Mouse (Mus musculus) midbrain, embryonic 14.5 days (tissue): Measurements from ENCODE around the gene Gpr33. TPM values are rescaled to one million over a fixed set of nuclear protein-coding genes. Genes with fewer than 3 reads are reported as not detected.

Experiments
- ATAC-seq: fragments of 200-750 bp; cut with Nextera tagmentation; 2 replicates; pipeline ENCODE4 v1.8.0; 2017; ENCODE audit warnings: moderate number of reproducible peaks, moderate library complexity; ENCODE audit not compliant: low FRiP score, low TSS enrichment
- DNase-seq: peaks from one replicate; pipeline ENCODE4 v3.0.0-alpha.2; 2015
- H3K27ac ChIP-seq: fragments of 300-500 bp; sonication (generic); replicated peaks from 2 replicates; pipeline ENCODE4 v1.5.1; 2014; ENCODE audit warnings: mild to moderate bottlenecking, low read depth, low read length, moderate library complexity
- H3K27me3 ChIP-seq: fragments of 300-500 bp; sonication (generic); 2 replicates; pipeline ENCODE4 v1.6.1; 2014; ENCODE audit warnings: low read length, control low read depth, mixed read lengths; ENCODE audit not compliant: control insufficient read depth, insufficient read depth
- H3K36me3 ChIP-seq: fragments of 300-500 bp; sonication (generic); 2 replicates; pipeline ENCODE4 v1.6.1; 2014; ENCODE audit warnings: low read length, control low read depth; ENCODE audit not compliant: control insufficient read depth, insufficient read depth
- H3K4me1 ChIP-seq: fragments of 300-500 bp; sonication (generic); 2 replicates; pipeline ENCODE4 v1.6.1; 2014; ENCODE audit warnings: mild to moderate bottlenecking, antibody characterized with exemption, low read length, control low read depth; ENCODE audit not compliant: control insufficient read depth, insufficient read depth
- H3K4me2 ChIP-seq: fragments of 300-500 bp; sonication (generic); 2 replicates; pipeline ENCODE4 v1.6.1; 2014; ENCODE audit warnings: mild to moderate bottlenecking, low read length, moderate library complexity
- H3K4me3 ChIP-seq: fragments of 300-500 bp; sonication (generic); replicated peaks from 2 replicates; pipeline ENCODE4 v1.5.1; 2014; ENCODE audit warnings: low read depth, low read length
- H3K9ac ChIP-seq: fragments of 300-500 bp; sonication (generic); replicated peaks from 2 replicates; pipeline ENCODE4 v1.6.1; 2014; ENCODE audit warnings: mild to moderate bottlenecking, low read length, moderate library complexity
- H3K9me3 ChIP-seq: fragments of 300-500 bp; sonication (generic); 2 replicates; pipeline ENCODE4 v1.6.1; 2016; ENCODE audit warnings: low read length, control low read depth, mixed read lengths; ENCODE audit not compliant: control insufficient read depth
- WGBS: fragments of 180-500 bp; shearing (Covaris S2); extraction: QIAGEN DNeasy Blood & Tissue Kit; methylation state at CpG from one replicate; pipeline ENCODE4 v1.1.7; 2014; 5-methylcytosine and 5-hydroxymethylcytosine counted together
- polyA plus RNA-seq: library from polyadenylated mRNA; unstranded; fragments of >200 nt; fragmentation: Nextera tagmentation; extraction: Ambion mirVana; gene quantifications from 2 replicates; pipeline ENCODE4 v1.2.1, GENCODE M21; 2014

Gene Gpr33
- polyA plus RNA-seq, 1 experiment from 2014 or later: not detected

- H3K27me3 ChIP-seq: no peaks in the 10 kb centered on the region
- H3K4me1 ChIP-seq: peaks cover 3% of the 10 kb centered on the region; the same call in 1 of the 2 replicates
- H3K4me3 ChIP-seq: no peak overlapping the region
- no peaks in the 10 kb centered on the region for H3K9me3 ChIP-seq
- no peak for DNase-seq
- WGBS: 91% methylated on average over 1 of the region's 1 CpGs
- H3K36me3 ChIP-seq: no peaks in the 10 kb centered on the region
- ATAC-seq: no peak
- H3K27ac ChIP-seq: no peak overlapping the region
- no peak overlapping the region for H3K4me2 ChIP-seq
- H3K9ac ChIP-seq: no peak overlapping the region
These were observed 53.5 kb downstream of the Gpr33 start for GRCm38 (mm10) chr12:51974381-51974780.

Other genes starting within 250 kb of the Gpr33 start
- 41.9 and 47.5 TPM in 2 replicates for gene Hectd1, start 198.5 kb downstream of the Gpr33 start, polyA plus RNA-seq
- gene Heatr5a, start 56.7 kb downstream of the Gpr33 start, polyA plus RNA-seq: 6.0 and 7.6 TPM in 2 replicates
- 21.2 and 21.4 TPM in 2 replicates for gene Dtd2, start 21.6 kb downstream of the Gpr33 start, polyA plus RNA-seq
- 7.8 and 8.3 TPM in 2 replicates for gene Nubpl, start 69.7 kb upstream of the Gpr33 start, polyA plus RNA-seq